Mouse (Mus musculus) heart, postnatal 14 days (tissue): ENCODE measurements around the gene Creb1. TPM values are rescaled to one million over a fixed set of nuclear protein-coding genes. Genes with fewer than 3 reads are reported as not detected.
"Not testable (repeated sequence)": the region's sequence is repeated elsewhere in the genome, so short reads cannot be mapped to it uniquely, and the experiment has no call there.

Experiments
- DNase-seq, 2 experiments: peaks; one replicate each; pipeline ENCODE4 v3.0.0; 2021 to 2022
- intact Hi-C: fragments of 180-260 bp; cut with DNase I; formaldehyde crosslinking; loops from one replicate; pipeline ENCODE4 v1.15.1; 2025
- total RNA-seq, 2 experiments: library from RNA; stranded (reverse); gene quantifications; 2 replicates each; pipeline ENCODE4 v1.2.3; 2021

Gene Creb1
- total RNA-seq, 2 experiments from 2014 or later = 29.9 to 37.4 TPM

- intact Hi-C loops = loop anchor here (2.0 to 10.0 kb wide), 4 partner anchors 84 to 499 kb away; partner anchors contain the start of genes Ccnyl1 and Mettl21a
- DNase-seq = peak; percentile 60 to 69
Measured at GRCm38 (mm10) chr1:64533471-64534443, 1.3 kb downstream of the Creb1 start.

GRCm38 (mm10) chr1:64538837-64539367, 6.5 kb downstream of the Creb1 start:
- intact Hi-C loops = loop anchor here (10.0 kb wide), 1 partner anchor 504 kb away; no protein-coding TSS in a partner anchor
- no peak for DNase-seq

GRCm38 (mm10) chr1:64543750-64544149, 11.3 kb downstream of the Creb1 start:
- intact Hi-C loops = no loop called here

GRCm38 (mm10) chr1:64546070-64546469, 13.6 kb downstream of the Creb1 start:
- intact Hi-C loops = no loop called here
- DNase-seq = no peak

More at GRCm38 (mm10) chr1:64543750-64544149, 11.3 kb downstream of the Creb1 start:
- DNase-seq = no peak

GRCm38 (mm10) chr1:64549380-64549779, 16.9 kb downstream of the Creb1 start:
- intact Hi-C loops = no loop called here

GRCm38 (mm10) chr1:64551908-64552307, 19.5 kb downstream of the Creb1 start:
- intact Hi-C loops = no loop called here
- DNase-seq = no peak

More at GRCm38 (mm10) chr1:64549380-64549779, 16.9 kb downstream of the Creb1 start:
- DNase-seq = no peak

GRCm38 (mm10) chr1:64560105-64560504, 27.7 kb downstream of the Creb1 start:
- intact Hi-C loops = no loop called here
- no peak for DNase-seq

- DNase-seq = no peak
- intact Hi-C loops = no loop called here
Measured at GRCm38 (mm10) chr1:64568206-64568605, 35.8 kb downstream of the Creb1 start.

GRCm38 (mm10) chr1:64576022-64576421, 43.6 kb downstream of the Creb1 start:
- no peak for DNase-seq
- intact Hi-C loops = no loop called here

- intact Hi-C loops = no loop called here
- DNase-seq = no peak
Measured at GRCm38 (mm10) chr1:64576732-64577131, 44.3 kb downstream of the Creb1 start.

- DNase-seq, intact Hi-C loops: not testable (repeated sequence)
Measured at GRCm38 (mm10) chr1:64577911-64578310, 45.5 kb downstream of the Creb1 start.

GRCm38 (mm10) chr1:64578801-64579200, 46.4 kb downstream of the Creb1 start:
- DNase-seq = no peak
- intact Hi-C loops = no loop called here

GRCm38 (mm10) chr1:64598926-64599325, 66.5 kb downstream of the Creb1 start:
- no peak for DNase-seq
- intact Hi-C loops = no loop called here

GRCm38 (mm10) chr1:64600413-64601077, 68.1 kb downstream of the Creb1 start:
- no peak for DNase-seq
- intact Hi-C loops = no loop called here

- no peak for DNase-seq
- intact Hi-C loops = no loop called here
Measured at GRCm38 (mm10) chr1:64601242-64601842, 68.9 kb downstream of the Creb1 start.

GRCm38 (mm10) chr1:64603381-64603780, 70.9 kb downstream of the Creb1 start:
- DNase-seq = no peak
- intact Hi-C loops = no loop called here

- no peak for DNase-seq
- intact Hi-C loops = no loop called here
Measured at GRCm38 (mm10) chr1:64609145-64609544, 76.7 kb downstream of the Creb1 start.

GRCm38 (mm10) chr1:64609976-64610375, 77.5 kb downstream of the Creb1 start:
- intact Hi-C loops = loop anchor here (10.0 kb wide), 2 partner anchors 375 to 945 kb away; no protein-coding TSS in a partner anchor
- DNase-seq = no peak

- DNase-seq = no peak
- intact Hi-C loops = loop anchor here (10.0 kb wide), 2 partner anchors 370 to 950 kb away; no protein-coding TSS in a partner anchor
Measured at GRCm38 (mm10) chr1:64614311-64614710, 81.9 kb downstream of the Creb1 start.

GRCm38 (mm10) chr1:64614801-64615345, 82.4 kb downstream of the Creb1 start:
- intact Hi-C loops = loop anchor here (5.0 to 10.0 kb wide), 5 partner anchors 77 to 950 kb away; partner anchors contain the start of genes Ccnyl1 and Creb1
- DNase-seq = no peak
